ENCODE assay signal across 20 mouse cellular contexts in genomic region chr19:47384639-47385038, GRCm38 (mm10).
DNase-seq lines count a peak whose midpoint lies in the region; ATAC-seq and TF ChIP-seq lines count a peak whose summit lies in the region.
"Had no signal": no experiment of that assay in that cellular context is flagged by ENCODE, and none has a peak within 500 bp of the region (broad histone marks: within the 10 kb centered on the region; RNA-seq: fewer than 3 reads in every experiment).

No protein-coding gene starts in this region.

- H3K27me3 ChIP-seq in stomach, embryonic 14.5 days (ENCODE audit: control insufficient read depth, insufficient read depth, low read length), result no peaks in the 10 kb centered on the region
- no peaks in the 10 kb centered on the region for H3K27me3 ChIP-seq in stomach, postnatal 0 days (ENCODE audit: control insufficient read depth, insufficient read depth, low read length)
- no peaks in the 10 kb centered on the region for H3K27me3 ChIP-seq in limb, embryonic 10.5 days (ENCODE audit: low read depth, poor library complexity, severe bottlenecking)
- H3K27me3 ChIP-seq in liver, embryonic 16.5 days (ENCODE audit: control insufficient read depth, insufficient read depth, low read depth, low read length), result no peaks in the 10 kb centered on the region
- no peaks in the 10 kb centered on the region for H3K27me3 ChIP-seq in embryonic facial prominence, embryonic 10.5 days (replicated peaks; ENCODE audit: low read depth, poor library complexity, severe bottlenecking)
- H3K27me3 ChIP-seq: embryonic facial prominence, embryonic 13.5 days had no signal

- H3K4me3 ChIP-seq in stomach, embryonic 14.5 days (ENCODE audit: low read depth, low read length), result no peak overlapping the region
- H3K4me3 ChIP-seq in stomach, postnatal 0 days (ENCODE audit: low read depth, low read length), result no peak overlapping the region
- no peak overlapping the region for H3K4me3 ChIP-seq in limb, embryonic 10.5 days
- peak overlapping the region; percentile 36 for H3K4me3 ChIP-seq in liver, embryonic 16.5 days (ENCODE audit: low read depth, low read length)
- H3K4me3 ChIP-seq in embryonic facial prominence, embryonic 10.5 days, result no peak overlapping the region
- no peak overlapping the region for H3K4me3 ChIP-seq in gastrocnemius, adult 2 months
- H3K4me3 ChIP-seq: embryonic facial prominence, embryonic 13.5 days had no signal

- no peak for TF ChIP-seq EP300 in stomach, postnatal 0 days (optimal IDR thresholded peaks at IDR 0.05)

- H3K36me3 ChIP-seq in stomach, embryonic 14.5 days (ENCODE audit: control insufficient read depth, insufficient read depth, low read length), result no peaks in the 10 kb centered on the region
- H3K36me3 ChIP-seq in stomach, postnatal 0 days (ENCODE audit: control insufficient read depth, insufficient read depth, low read length), result no peaks in the 10 kb centered on the region
- H3K36me3 ChIP-seq in limb, embryonic 10.5 days, result no peaks in the 10 kb centered on the region
- H3K36me3 ChIP-seq in liver, embryonic 16.5 days (ENCODE audit: control insufficient read depth, insufficient read depth), result no peaks in the 10 kb centered on the region
- no peaks in the 10 kb centered on the region for H3K36me3 ChIP-seq in embryonic facial prominence, embryonic 10.5 days (replicated peaks)
- H3K36me3 ChIP-seq: embryonic facial prominence, embryonic 13.5 days had no signal

- H3K9me3 ChIP-seq in stomach, embryonic 14.5 days (ENCODE audit: control insufficient read depth, low read depth, low read length), result no peaks in the 10 kb centered on the region
- H3K9me3 ChIP-seq in stomach, postnatal 0 days (ENCODE audit: control insufficient read depth, low read length), result no peaks in the 10 kb centered on the region
- H3K9me3 ChIP-seq in limb, embryonic 10.5 days (replicated peaks), result no peaks in the 10 kb centered on the region
- no peaks in the 10 kb centered on the region for H3K9me3 ChIP-seq in liver, embryonic 16.5 days (replicated peaks; ENCODE audit: control insufficient read depth, low read length)
- H3K9me3 ChIP-seq in embryonic facial prominence, embryonic 10.5 days, result no peaks in the 10 kb centered on the region
- H3K9me3 ChIP-seq: embryonic facial prominence, embryonic 13.5 days had no signal

- ATAC-seq in stomach, embryonic 14.5 days (ENCODE audit: insufficient number of reproducible peaks, insufficient read depth, low FRiP score, low read depth), result peak; percentile 48; the same call in 1 of the 2 replicates
- ATAC-seq in stomach, postnatal 0 days (ENCODE audit: low FRiP score, low TSS enrichment), result no peak
- ATAC-seq in liver, embryonic 16.5 days (ENCODE audit: low read depth), result peak; percentile 92
- ATAC-seq: midbrain, embryonic 16.5 days had no signal

- no peak overlapping the region for H3K4me2 ChIP-seq in stomach, embryonic 14.5 days (replicated peaks; ENCODE audit: low read depth, low read length)
- H3K4me2 ChIP-seq in stomach, postnatal 0 days (replicated peaks; ENCODE audit: low read depth), result no peak overlapping the region
- peak overlapping the region; percentile 64 for H3K4me2 ChIP-seq in liver, embryonic 16.5 days (ENCODE audit: low read depth, low read length)
- H3K4me2 ChIP-seq: embryonic facial prominence, embryonic 13.5 days had no signal

- intact Hi-C loops in gastrocnemius, adult 2 months (cut with DNase I), result loop anchor here (5.0 kb wide), 1 partner anchor 78 kb away; the partner anchor contains the start of gene Sh3pxd2a

- no peak for DNase-seq in stomach, postnatal 0 days (ENCODE audit: low spot score)
- no peak for DNase-seq in limb, embryonic 10.5 days (ENCODE audit: low spot score)
- DNase-seq in embryonic facial prominence, embryonic 10.5 days (ENCODE audit: low spot score), result no peak
- no peak for DNase-seq in spleen, postnatal 14 days (ENCODE audit: low spot score in 2 of 2)
- no peak for DNase-seq in gastrocnemius, adult 2 months
- DNase-seq: adrenal gland, adult 8-10 months; cerebellum, adult 11 months; cerebellum, postnatal 10 days; gastrocnemius, postnatal 14 days; heart, adult 18-20 months; kidney, adult 9 months; kidney, postnatal 25 days; left cerebral cortex, postnatal 4 days; lung, adult 18-20 months; retina, postnatal 1 day; thymus, postnatal 36 days had no signal

- 76% methylated on average over 3 of the region's 3 CpGs for WGBS in stomach, embryonic 14.5 days
- 68% methylated on average over 3 of the region's 3 CpGs for WGBS in stomach, postnatal 0 days
- 91% methylated on average over 3 of the region's 3 CpGs for WGBS in limb, embryonic 10.5 days
- 27% methylated on average over 3 of the region's 3 CpGs for WGBS in liver, embryonic 16.5 days (ENCODE audit: insufficient replicate concordance)
- 88% methylated on average over 3 of the region's 3 CpGs for WGBS in embryonic facial prominence, embryonic 10.5 days

- no peak for TF ChIP-seq CTCF in stomach, postnatal 0 days (IDR thresholded peaks at IDR 0.05; ENCODE audit: low read depth)
- no peak for TF ChIP-seq CTCF in gastrocnemius, adult 2 months (IDR thresholded peaks at IDR 0.05)

- no peak overlapping the region for H3K27ac ChIP-seq in stomach, embryonic 14.5 days (ENCODE audit: low read length)
- no peak overlapping the region for H3K27ac ChIP-seq in stomach, postnatal 0 days (replicated peaks)
- H3K27ac ChIP-seq in limb, embryonic 10.5 days, result peak overlapping the region; percentile 30; the same call in 1 of the 2 replicates
- peak overlapping the region; percentile 89 for H3K27ac ChIP-seq in liver, embryonic 16.5 days (ENCODE audit: low read length)
- H3K27ac ChIP-seq in embryonic facial prominence, embryonic 10.5 days (replicated peaks), result no peak overlapping the region
- no peak overlapping the region for H3K27ac ChIP-seq in gastrocnemius, adult 2 months
- H3K27ac ChIP-seq: embryonic facial prominence, embryonic 13.5 days had no signal

- H3K4me1 ChIP-seq in stomach, embryonic 14.5 days (ENCODE audit: control insufficient read depth, insufficient read depth, low read length), result peaks cover 12% of the 10 kb centered on the region
- H3K4me1 ChIP-seq in stomach, postnatal 0 days (replicated peaks; ENCODE audit: control insufficient read depth, insufficient read depth), result no peaks in the 10 kb centered on the region
- H3K4me1 ChIP-seq in limb, embryonic 10.5 days, result peaks cover 30% of the 10 kb centered on the region
- H3K4me1 ChIP-seq in liver, embryonic 16.5 days (ENCODE audit: control insufficient read depth, low read depth, low read length), result peaks cover 62% of the 10 kb centered on the region
- H3K4me1 ChIP-seq in embryonic facial prominence, embryonic 10.5 days, result peaks cover 38% of the 10 kb centered on the region

- no peak overlapping the region for H3K9ac ChIP-seq in stomach, embryonic 14.5 days (replicated peaks; ENCODE audit: low read depth, low read length)
- H3K9ac ChIP-seq in stomach, postnatal 0 days (ENCODE audit: low read length), result no peak overlapping the region
- H3K9ac ChIP-seq in liver, embryonic 16.5 days (ENCODE audit: low read depth, low read length), result peak overlapping the region; percentile 65
- H3K9ac ChIP-seq: embryonic facial prominence, embryonic 13.5 days had no signal

Comparison
In these comparisons a context has a peak if more than half of its experiments do, and no peak if none do; other contexts are left out.
1. H3K27ac ChIP-seq: peak in limb, embryonic 10.5 days (single experiment) and liver, embryonic 16.5 days (single experiment); none in stomach, embryonic 14.5 days (single experiment), stomach, postnatal 0 days (single experiment), embryonic facial prominence, embryonic 10.5 days (single experiment) and gastrocnemius, adult 2 months (single experiment).